Mouse (Mus musculus): ENCODE measurements at regions not wholly inside any gene's neighbourhood (a gene's known extent, or its start where the extent isn't known, plus 50 kb on each side); places are given as distances from the start of the nearest gene placed in this dataset.

DNA sequence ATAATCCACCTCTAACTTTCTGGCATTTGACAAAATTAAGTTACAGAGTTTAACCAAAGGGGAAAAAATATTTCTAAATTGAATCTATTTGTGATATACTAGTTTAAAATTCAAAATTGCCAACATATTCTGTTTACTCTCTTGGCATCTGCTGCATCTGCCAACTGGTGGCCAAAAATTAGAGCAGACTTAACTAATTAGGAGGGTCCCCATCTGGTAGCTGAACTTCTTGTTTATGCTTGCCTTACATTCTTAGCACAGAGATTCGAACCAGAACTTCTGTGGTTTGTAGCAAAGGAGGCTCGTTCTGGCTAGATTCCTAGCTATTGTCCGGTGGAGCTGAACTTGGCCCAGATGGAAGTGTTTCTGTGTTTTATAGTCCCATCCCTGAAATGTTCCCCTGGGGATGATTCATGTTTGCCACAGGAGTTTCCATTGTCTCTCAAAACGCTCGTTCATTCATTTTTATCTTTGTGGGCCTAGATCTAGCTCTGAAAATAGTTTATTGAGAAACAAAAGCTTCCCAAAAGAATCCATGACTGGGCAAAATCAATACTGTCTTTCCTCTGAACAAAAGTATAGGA lies 3461.5 kb upstream of the Gm7489 start:
- peak; percentile 83 for DNase-seq (ENCODE audit: inconsistent ontology term)

DNA sequence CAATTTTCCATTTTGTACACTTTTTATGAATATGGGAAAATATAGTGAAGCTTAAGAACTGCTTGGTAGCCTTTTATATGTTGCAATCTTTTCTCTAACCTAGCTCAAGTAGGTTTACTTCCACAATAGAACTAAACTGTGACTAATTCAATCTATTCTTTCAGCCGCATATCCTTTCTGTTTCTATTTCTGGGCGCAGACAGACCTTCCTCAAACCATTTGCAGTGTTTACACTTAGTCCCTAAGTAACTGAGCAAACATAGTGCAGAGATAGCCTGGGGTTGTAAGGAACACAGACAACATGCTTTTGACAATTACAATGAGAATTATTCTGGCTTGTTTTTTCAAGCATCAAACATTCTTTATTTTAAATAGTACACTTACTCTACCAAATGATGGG lies 3435.1 kb upstream of the Gm7489 start:
- no peak for DNase-seq (ENCODE audit: inconsistent ontology term)

DNA sequence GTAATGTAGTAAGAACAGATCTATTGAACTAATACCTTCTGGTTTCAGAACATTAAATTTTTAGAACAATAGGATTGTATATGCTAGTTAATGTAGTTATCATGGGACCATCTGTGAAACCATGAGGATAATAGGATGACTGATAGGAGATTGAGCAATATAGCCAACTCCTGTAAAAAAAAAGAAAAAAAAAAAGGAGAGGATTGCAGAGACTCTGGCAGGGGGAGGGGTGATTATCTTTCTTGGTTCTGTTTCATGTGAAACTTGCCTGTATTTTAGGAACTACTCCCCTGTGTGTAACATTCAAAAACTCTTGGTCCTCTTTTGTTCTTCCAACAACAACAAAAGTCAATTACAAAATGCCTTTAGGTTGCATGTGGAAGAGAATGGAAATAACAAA lies 3412.1 kb upstream of the Gm7489 start:
- DNase-seq (ENCODE audit: inconsistent ontology term): no peak

DNA sequence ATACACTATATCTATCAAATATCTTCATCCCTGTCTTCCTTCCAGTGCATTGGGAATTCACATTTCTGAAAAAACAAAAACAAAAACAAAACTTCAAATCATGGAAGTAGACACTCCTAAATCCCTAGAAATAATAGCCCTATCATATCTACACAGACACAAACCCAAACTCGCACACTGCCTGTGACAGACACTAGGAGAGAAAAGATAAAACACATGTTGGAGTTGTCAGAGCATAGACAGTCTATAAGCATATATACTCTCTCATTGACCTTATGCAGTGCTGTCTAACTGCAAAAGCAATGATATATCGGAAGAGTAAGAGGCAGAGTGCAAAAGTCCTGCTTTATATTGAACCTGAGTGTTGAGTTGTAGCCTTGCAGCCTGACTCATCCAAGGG lies 3386.0 kb upstream of the Gm7489 start:
- no peak for DNase-seq (ENCODE audit: inconsistent ontology term)

DNA sequence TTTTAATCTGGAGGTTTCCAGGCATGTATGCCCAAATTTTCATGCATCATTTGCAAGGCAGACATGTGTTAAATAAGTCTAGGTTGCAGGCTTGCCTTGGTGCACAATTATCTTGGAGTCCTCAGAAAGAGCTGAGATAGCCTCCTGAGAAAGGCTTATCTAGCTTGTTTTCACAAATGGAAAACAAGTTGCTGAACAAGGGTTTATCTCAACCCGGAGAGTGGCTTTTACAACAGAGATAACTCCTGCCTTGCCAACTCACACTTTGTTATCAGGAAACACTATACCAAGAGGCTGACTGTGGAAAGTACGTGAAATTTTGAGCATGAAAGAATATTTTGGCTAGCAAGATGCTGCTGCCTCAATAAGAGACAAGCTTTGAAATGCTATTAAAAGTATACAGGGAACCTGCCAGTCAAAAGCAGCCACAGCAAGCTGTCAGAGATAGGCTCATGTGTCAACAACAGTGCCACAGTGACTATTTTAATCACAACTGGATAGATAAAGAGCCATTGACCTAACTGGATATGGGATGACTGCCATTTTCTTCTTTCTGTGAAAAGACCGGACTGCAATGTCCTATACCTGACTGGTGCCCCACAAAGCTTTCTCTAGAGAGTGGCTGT lies 3376.6 kb upstream of the Gm7489 start:
- DNase-seq (ENCODE audit: inconsistent ontology term): no peak

DNA sequence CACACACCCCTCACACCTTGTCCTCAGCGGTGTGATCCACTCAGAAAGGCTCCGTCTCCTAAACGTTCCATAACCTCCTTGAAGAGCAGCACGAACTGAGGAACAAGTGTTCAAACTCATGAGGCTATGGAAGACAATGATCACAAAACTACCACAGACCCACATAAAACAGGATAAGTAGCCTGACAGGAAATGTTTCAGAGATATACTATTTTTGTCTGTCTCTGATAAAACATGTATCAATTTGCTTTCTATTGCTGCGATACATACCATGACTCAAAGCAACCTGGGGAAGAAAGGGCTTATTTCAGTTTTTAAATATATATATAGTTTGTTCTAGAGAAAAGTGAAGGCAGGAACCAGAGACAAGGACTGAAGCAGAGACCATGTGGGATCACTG lies 3371.7 kb upstream of the Gm7489 start:
- no peak for DNase-seq (ENCODE audit: inconsistent ontology term)

DNA sequence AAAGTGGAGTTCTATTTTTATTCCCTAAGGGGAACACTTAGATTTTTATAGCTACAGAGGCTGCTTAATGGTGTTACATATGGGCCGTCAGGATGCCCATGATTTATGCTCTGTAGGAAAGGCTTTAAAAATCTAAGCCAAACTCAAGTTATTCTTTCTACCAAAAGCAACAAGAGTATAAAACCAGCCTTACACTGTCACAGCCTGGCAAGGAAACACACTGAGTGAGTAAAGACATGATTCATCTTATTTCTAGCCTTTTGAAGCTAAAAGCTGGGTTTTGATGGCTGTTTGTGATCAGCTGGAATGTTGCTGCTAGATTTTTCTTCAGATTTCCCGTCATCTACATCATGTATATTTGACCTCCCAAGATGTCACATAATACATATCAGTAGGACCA lies 3359.9 kb upstream of the Gm7489 start:
- DNase-seq (ENCODE audit: inconsistent ontology term): no peak

DNA sequence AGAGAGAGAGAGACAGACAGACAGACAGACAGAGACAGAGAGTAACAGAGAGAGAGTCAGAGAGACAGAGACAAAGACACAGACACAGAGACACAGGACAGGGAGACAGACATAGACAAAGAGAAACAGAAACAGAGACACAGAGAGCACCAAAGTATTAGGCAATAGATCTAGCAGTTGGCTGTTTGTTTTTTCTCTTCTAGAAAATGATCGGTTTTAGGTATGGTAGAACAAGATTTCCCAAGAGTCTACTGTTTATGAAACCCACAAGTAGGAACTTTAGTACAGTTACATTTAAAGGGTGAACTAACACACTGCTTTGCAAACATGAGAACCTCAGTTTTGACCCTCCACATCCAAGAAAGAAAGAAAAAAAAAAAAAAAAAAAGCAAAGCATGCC lies 3350.2 kb upstream of the Gm7489 start:
- no peak for DNase-seq (ENCODE audit: inconsistent ontology term)

DNA sequence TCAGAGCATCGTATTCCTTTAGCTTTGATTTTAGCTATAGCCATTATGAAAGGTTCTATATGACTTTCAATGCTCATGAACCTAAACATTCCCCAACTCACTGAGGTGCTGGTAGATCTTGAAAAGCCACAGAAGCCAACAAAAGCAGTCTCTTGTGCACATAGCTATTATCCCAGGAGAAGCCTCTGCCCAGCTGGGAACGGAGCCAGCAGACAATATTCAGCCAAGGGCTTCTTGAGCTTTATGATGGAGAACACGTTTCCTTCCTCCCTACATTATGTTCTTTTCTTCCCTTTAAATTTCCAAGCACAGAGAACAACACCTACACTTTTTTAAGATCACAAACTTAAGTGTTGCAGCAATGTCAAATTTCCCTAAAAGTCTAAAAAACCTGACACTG lies 3321.1 kb upstream of the Gm7489 start:
- DNase-seq (ENCODE audit: inconsistent ontology term): no peak

DNA sequence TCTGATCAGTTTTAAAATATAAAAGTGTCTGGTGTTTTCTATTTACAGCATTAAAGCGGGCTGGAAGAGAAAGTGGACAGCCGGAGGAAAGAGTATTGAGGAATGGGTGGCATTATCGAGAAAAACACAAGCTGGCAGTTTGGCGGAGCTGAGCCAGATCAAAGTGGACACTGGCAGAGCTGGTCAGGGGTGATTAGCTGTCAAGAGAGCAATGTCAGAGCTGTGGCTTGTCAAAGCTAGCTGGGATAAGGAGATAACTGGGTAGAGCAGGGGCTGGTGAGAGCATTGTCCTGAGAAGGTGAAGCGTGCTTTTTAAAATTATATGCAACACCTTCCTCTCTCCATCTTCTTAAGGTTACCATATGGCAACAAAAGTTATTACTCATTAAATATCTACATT lies 3303.9 kb upstream of the Gm7489 start:
- DNase-seq (ENCODE audit: inconsistent ontology term): no peak

DNA sequence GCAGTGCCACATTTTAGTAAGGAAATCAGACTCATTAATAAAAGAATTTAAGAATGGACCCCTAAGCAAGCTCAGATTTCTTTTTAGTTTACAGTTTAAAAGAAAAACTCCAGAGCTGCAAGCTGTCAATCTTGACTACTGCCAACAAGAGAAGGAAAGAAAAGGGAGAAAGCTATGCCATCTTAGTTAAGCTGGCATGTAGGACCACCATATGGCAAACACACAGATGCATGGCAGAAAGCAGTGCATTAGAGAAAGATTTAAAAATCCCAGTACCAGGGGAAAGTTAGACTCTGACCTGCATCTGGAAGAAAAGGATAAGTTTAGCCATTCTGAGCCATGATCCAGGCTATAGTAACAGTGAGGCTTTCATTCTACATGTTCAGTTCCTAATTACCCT lies 3300.8 kb upstream of the Gm7489 start:
- no peak for DNase-seq (ENCODE audit: inconsistent ontology term)

DNA sequence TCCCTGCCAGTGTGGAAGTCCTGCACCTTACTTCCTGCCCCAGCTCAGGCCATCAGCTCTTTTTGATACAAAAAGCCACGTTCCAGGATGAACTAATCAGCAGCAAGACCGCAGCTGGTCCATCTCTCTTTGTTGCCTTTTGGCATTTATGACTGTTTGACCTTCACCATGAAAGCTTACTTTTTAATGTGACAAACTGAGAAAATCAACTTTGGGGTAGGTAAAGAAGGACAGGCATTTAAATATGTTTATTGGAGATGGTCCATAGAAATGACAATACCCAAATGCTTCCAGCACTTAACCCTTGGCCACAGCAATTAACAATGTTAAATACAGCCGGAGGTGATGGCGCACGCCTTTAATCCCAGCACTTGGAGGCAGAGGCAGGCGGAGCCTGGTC lies 3299.2 kb upstream of the Gm7489 start:
- DNase-seq (ENCODE audit: inconsistent ontology term): no peak

Data from Muller cell, postnatal 12 days (primary cell).